In genomic region chr8:70864712-70865221, GRCm38 (mm10) we compare ENCODE assay signal across 7 mouse cellular contexts. TPM values are rescaled to one million over a fixed set of nuclear protein-coding genes. Genes with fewer than 3 reads are reported as not detected.
A peak's percentile ranks its signal among the peaks of the same experiment; 100 is the strongest.
DNase-seq lines count a peak whose midpoint lies in the region; ATAC-seq and TF ChIP-seq lines count a peak whose summit lies in the region.

No protein-coding gene starts in this region.

- no peak for ATAC-seq in lung, postnatal 0 days
- no peak; the same call in 1 of the 2 replicates for ATAC-seq in heart, embryonic 15.5 days (replicated peaks; ENCODE audit: insufficient number of reproducible peaks, insufficient read depth, low FRiP score, low read depth)
- no peak for ATAC-seq in limb, embryonic 15.5 days (ENCODE audit: insufficient number of reproducible peaks, low FRiP score, low TSS enrichment, low read depth)
- no peak for ATAC-seq in activated CD4-positive, CD25-positive, alpha-beta regulatory T cell, adult 4 months

- H3K4me1 ChIP-seq in lung, postnatal 0 days (ENCODE audit: insufficient read depth, low read depth, low read length) = peaks cover 29% of the 10 kb centered on the region
- peaks cover 55% of the 10 kb centered on the region for H3K4me1 ChIP-seq in heart, embryonic 15.5 days (replicated peaks)
- H3K4me1 ChIP-seq in limb, embryonic 15.5 days = peaks cover 52% of the 10 kb centered on the region
- H3K4me1 ChIP-seq in small intestine, adult 2 months (ENCODE audit: control insufficient read depth, insufficient read depth, insufficient read length, low read length) = peaks cover 28% of the 10 kb centered on the region

- H3K9ac ChIP-seq in lung, postnatal 0 days (replicated peaks; ENCODE audit: low read depth) = 0 out of 2 replicates have a peak overlapping the region, but pooled peaks have one; percentile 16
- H3K9ac ChIP-seq in heart, embryonic 15.5 days = peak overlapping the region; percentile 71
- peak overlapping the region; percentile 37; the same call in 1 of the 2 replicates for H3K9ac ChIP-seq in limb, embryonic 15.5 days

- H3K4me2 ChIP-seq in lung, postnatal 0 days (replicated peaks; ENCODE audit: low read depth, low read length) = peak overlapping the region; percentile 75
- peak overlapping the region; percentile 91 for H3K4me2 ChIP-seq in heart, embryonic 15.5 days
- H3K4me2 ChIP-seq in limb, embryonic 15.5 days = peak overlapping the region; percentile 80

- H3K36me3 ChIP-seq in lung, postnatal 0 days (ENCODE audit: insufficient read depth, low read length) = no peaks in the 10 kb centered on the region
- no peaks in the 10 kb centered on the region for H3K36me3 ChIP-seq in heart, embryonic 15.5 days
- 0 out of 2 replicates have a peak, but pooled peaks cover 6% of the 10 kb centered on the region for H3K36me3 ChIP-seq in limb, embryonic 15.5 days
- peaks cover 6% of the 10 kb centered on the region for H3K36me3 ChIP-seq in small intestine, adult 2 months (ENCODE audit: control insufficient read depth, insufficient read depth, low read length)

- no peak overlapping the region for H3K27ac ChIP-seq in lung, postnatal 0 days (ENCODE audit: low read length)
- peak overlapping the region; percentile 86 for H3K27ac ChIP-seq in heart, embryonic 15.5 days
- peak overlapping the region; percentile 86 for H3K27ac ChIP-seq in limb, embryonic 15.5 days
- H3K27ac ChIP-seq in small intestine, adult 2 months (ENCODE audit: insufficient read depth, low read depth, low read length) = no peak overlapping the region

- DNase-seq in lung, postnatal 0 days (ENCODE audit: low spot score) = no peak
- no peak for DNase-seq in lung, adult 18-20 months
- DNase-seq in cerebellum, postnatal 14 days = peak; percentile 52 to 66

- TF ChIP-seq EP300 in lung, postnatal 0 days (IDR thresholded peaks at IDR 0.05) = no peak

- H3K27me3 ChIP-seq in lung, postnatal 0 days (replicated peaks; ENCODE audit: insufficient read depth, low read length) = peaks cover 34% of the 10 kb centered on the region
- peaks cover 38% of the 10 kb centered on the region for H3K27me3 ChIP-seq in heart, embryonic 15.5 days
- peaks cover 33% of the 10 kb centered on the region for H3K27me3 ChIP-seq in limb, embryonic 15.5 days
- peaks cover 34% of the 10 kb centered on the region for H3K27me3 ChIP-seq in small intestine, adult 2 months (ENCODE audit: control insufficient read depth, insufficient read depth, low read length)

- no peak for TF ChIP-seq CTCF in lung, postnatal 0 days (IDR thresholded peaks at IDR 0.05)
- TF ChIP-seq CTCF in small intestine, adult 2 months (IDR thresholded peaks at IDR 0.05; ENCODE audit: extremely low read depth, insufficient read length, insufficient replicate concordance, low read depth, low read length) = no peak

- H3K9me3 ChIP-seq in lung, postnatal 0 days (ENCODE audit: low read length) = no peaks in the 10 kb centered on the region
- no peaks in the 10 kb centered on the region for H3K9me3 ChIP-seq in heart, embryonic 15.5 days (replicated peaks)
- H3K9me3 ChIP-seq in limb, embryonic 15.5 days = no peaks in the 10 kb centered on the region

- H3K4me3 ChIP-seq in lung, postnatal 0 days (ENCODE audit: low read depth, low read length) = peak overlapping the region; percentile 71
- peak overlapping the region; percentile 79 for H3K4me3 ChIP-seq in heart, embryonic 15.5 days
- peak overlapping the region; percentile 60 for H3K4me3 ChIP-seq in limb, embryonic 15.5 days
- peak overlapping the region; percentile 66 for H3K4me3 ChIP-seq in small intestine, adult 2 months (ENCODE audit: low read depth, low read length)

- TF ChIP-seq POLR2A in small intestine, adult 2 months (IDR thresholded peaks at IDR 0.05; ENCODE audit: low read depth, low read length) = no peak

- WGBS in lung, postnatal 0 days = 1% methylated on average over 24 of the region's 24 CpGs
- 2% methylated on average over 24 of the region's 24 CpGs for WGBS in heart, embryonic 15.5 days
- 2% methylated on average over 24 of the region's 24 CpGs for WGBS in limb, embryonic 15.5 days
- WGBS in small intestine, adult 2 months = 3% methylated on average over 24 of the region's 24 CpGs

RNA-seq across cellular contexts. Expression of gene Kcnn1, which starts 1.7 kb away (rescaled TPM):
- polyA plus RNA-seq in lung, postnatal 0 days (2015; fragmentation: Nextera tagmentation; extraction: Ambion mirVana) = 0.24 and 0.25 TPM in 2 replicates
- polyA plus RNA-seq in heart, embryonic 15.5 days (2015; fragmentation: Nextera tagmentation; extraction: Ambion mirVana) = 2.8 and 3.8 TPM in 2 replicates
- polyA plus RNA-seq in limb, embryonic 15.5 days (2015; fragmentation: Nextera tagmentation; extraction: Ambion mirVana) = 2.3 and 3.1 TPM in 2 replicates
- polyA plus RNA-seq in small intestine, adult 2 months (2012; rRNA removed) = 0.90 and 2.9 TPM in 2 replicates
- not detected for polyA plus RNA-seq in activated CD4-positive, CD25-positive, alpha-beta regulatory T cell, adult 4 months (2017; shearing (Covaris generic))

RNA-seq across cellular contexts. Expression of gene Ccdc124, which starts 9.0 kb away (rescaled TPM):
- 63.7 and 68.5 TPM in 2 replicates for polyA plus RNA-seq in lung, postnatal 0 days (2015; fragmentation: Nextera tagmentation; extraction: Ambion mirVana)
- 79.7 and 84.1 TPM in 2 replicates for polyA plus RNA-seq in heart, embryonic 15.5 days (2015; fragmentation: Nextera tagmentation; extraction: Ambion mirVana)
- 95.8 and 101 TPM in 2 replicates for polyA plus RNA-seq in limb, embryonic 15.5 days (2015; fragmentation: Nextera tagmentation; extraction: Ambion mirVana)
- 35.9 and 64.7 TPM in 2 replicates for polyA plus RNA-seq in small intestine, adult 2 months (2012; rRNA removed)
- polyA plus RNA-seq in activated CD4-positive, CD25-positive, alpha-beta regulatory T cell, adult 4 months (2017; shearing (Covaris generic)) = 100 to 1,000 TPM in 1 of 2 experiments, 10 to 100 TPM in 1; 75.7 to 106 TPM

RNA-seq across cellular contexts. Expression of gene Arrdc2, which starts 25.2 kb away (rescaled TPM):
- 9.4 and 10.7 TPM in 2 replicates for polyA plus RNA-seq in lung, postnatal 0 days (2015; fragmentation: Nextera tagmentation; extraction: Ambion mirVana)
- 2.8 and 4.0 TPM in 2 replicates for polyA plus RNA-seq in heart, embryonic 15.5 days (2015; fragmentation: Nextera tagmentation; extraction: Ambion mirVana)
- 6.7 and 8.8 TPM in 2 replicates for polyA plus RNA-seq in limb, embryonic 15.5 days (2015; fragmentation: Nextera tagmentation; extraction: Ambion mirVana)
- 26.1 and 49.9 TPM in 2 replicates for polyA plus RNA-seq in small intestine, adult 2 months (2012; rRNA removed)
- polyA plus RNA-seq in activated CD4-positive, CD25-positive, alpha-beta regulatory T cell, adult 4 months (2017; shearing (Covaris generic)) = 1 to 10 TPM; 3.0 to 6.7 TPM

RNA-seq across cellular contexts. Expression of gene Slc5a5, which starts 27.8 kb away (rescaled TPM):
- 0.12 and 0.13 TPM in 2 replicates for polyA plus RNA-seq in lung, postnatal 0 days (2015; fragmentation: Nextera tagmentation; extraction: Ambion mirVana)
- polyA plus RNA-seq in heart, embryonic 15.5 days (2015; fragmentation: Nextera tagmentation; extraction: Ambion mirVana) = 0.09 and 0.36 TPM in 2 replicates
- polyA plus RNA-seq in limb, embryonic 15.5 days (2015; fragmentation: Nextera tagmentation; extraction: Ambion mirVana) = 0.44 and 0.70 TPM in 2 replicates
- 0.41 and 24.2 TPM in 2 replicates for polyA plus RNA-seq in small intestine, adult 2 months (2012; rRNA removed)
- polyA plus RNA-seq in activated CD4-positive, CD25-positive, alpha-beta regulatory T cell, adult 4 months (2017; shearing (Covaris generic)) = not detected

RNA-seq across cellular contexts. Expression of gene Rpl18a, which starts 32.4 kb away (rescaled TPM):
- 3,759 and 4,424 TPM in 2 replicates for polyA plus RNA-seq in lung, postnatal 0 days (2015; fragmentation: Nextera tagmentation; extraction: Ambion mirVana)
- polyA plus RNA-seq in heart, embryonic 15.5 days (2015; fragmentation: Nextera tagmentation; extraction: Ambion mirVana) = 2,542 and 2,612 TPM in 2 replicates
- polyA plus RNA-seq in limb, embryonic 15.5 days (2015; fragmentation: Nextera tagmentation; extraction: Ambion mirVana) = 3,854 and 4,707 TPM in 2 replicates
- polyA plus RNA-seq in small intestine, adult 2 months (2012; rRNA removed) = 2,725 and 5,728 TPM in 2 replicates
- polyA plus RNA-seq in activated CD4-positive, CD25-positive, alpha-beta regulatory T cell, adult 4 months (2017; shearing (Covaris generic)) = over 10,000 TPM; 10,302 to 10,714 TPM

Comparison
In these comparisons a context has a peak if more than half of its experiments do, and no peak if none do; other contexts are left out.
1. DNase-seq: peak in cerebellum, postnatal 14 days (2 of 2); none in lung, postnatal 0 days (single experiment) and lung, adult 18-20 months (0 of 2).
2. H3K27ac ChIP-seq: peak in heart, embryonic 15.5 days (single experiment) and limb, embryonic 15.5 days (single experiment); none in lung, postnatal 0 days (single experiment) and small intestine, adult 2 months (single experiment).
3. H3K9ac ChIP-seq: peak in every context shown above with its lines; median percentile 71 in heart, embryonic 15.5 days; 37 in limb, embryonic 15.5 days; 16 in lung, postnatal 0 days.
4. Peak in every context shown above with its lines, with median percentiles within 50 percentile points of each other: H3K4me2 ChIP-seq and H3K4me3 ChIP-seq.